Mouse (Mus musculus) hematopoietic stem cell, adult 5-6 weeks (primary cell): ENCODE data around the gene Gm42791. TPM values are rescaled to one million over a fixed set of nuclear protein-coding genes. Genes with fewer than 3 reads are reported as not detected.

Experiments
- ATAC-seq, 2 experiments: fragments of 125-278 bp in 1 of 2; replicated peaks in 1 of 2; 2 replicates each; pipeline ENCODE4 v1.8.0; 2016 to 2017; ENCODE audit warnings: inconsistent platforms in 2 of 2, mild to moderate bottlenecking in 2 of 2, moderate number of reproducible peaks in 2 of 2, low read depth in 1 of 2, moderate TSS enrichment in 1 of 2; ENCODE audit not compliant: low FRiP score in 2 of 2, poor library complexity in 2 of 2, severe bottlenecking in 2 of 2, insufficient read depth in 1 of 2, low TSS enrichment in 1 of 2
- total RNA-seq: library from RNA; stranded (forward); fragments of 172-1452, 232-1000 nt; gene quantifications from 2 replicates; pipeline ENCODE4 v1.2.3, GENCODE M21; 2017

Gene Gm42791
- total RNA-seq, 1 experiment from 2014 or later = 0.30 TPM

GRCm38 (mm10) chr5:148888032-148888431 lies 106.9 kb downstream of the Gm42791 start:
- no peak for ATAC-seq

- ATAC-seq = no peak; a peak in 1 of 4 replicates
Measured at GRCm38 (mm10) chr5:148885821-148886609, 108.9 kb downstream of the Gm42791 start.

- no peak for ATAC-seq
Measured at GRCm38 (mm10) chr5:148883671-148884070, 111.3 kb downstream of the Gm42791 start.

DNA sequence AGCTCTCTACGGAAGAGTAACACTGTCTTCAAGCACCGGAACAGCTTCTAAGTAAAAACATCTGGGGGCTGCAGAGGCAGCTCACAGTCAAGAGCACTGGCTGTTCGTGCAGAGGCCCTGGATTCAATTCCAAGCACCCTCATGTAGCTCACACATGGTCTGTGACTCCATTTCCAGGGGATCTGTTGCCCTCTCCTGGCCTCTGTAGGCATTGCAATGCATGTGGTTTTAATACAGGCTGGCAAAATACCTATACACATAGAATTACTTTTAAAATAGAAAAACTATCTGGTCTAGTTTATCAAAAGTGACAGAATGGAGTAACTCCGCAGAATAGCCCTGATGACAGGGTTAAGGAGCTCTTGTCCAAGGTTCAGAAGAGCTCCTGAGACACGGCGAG lies 115.7 kb downstream of the Gm42791 start:
- no peak; a peak in 1 of 4 replicates for ATAC-seq

DNA sequence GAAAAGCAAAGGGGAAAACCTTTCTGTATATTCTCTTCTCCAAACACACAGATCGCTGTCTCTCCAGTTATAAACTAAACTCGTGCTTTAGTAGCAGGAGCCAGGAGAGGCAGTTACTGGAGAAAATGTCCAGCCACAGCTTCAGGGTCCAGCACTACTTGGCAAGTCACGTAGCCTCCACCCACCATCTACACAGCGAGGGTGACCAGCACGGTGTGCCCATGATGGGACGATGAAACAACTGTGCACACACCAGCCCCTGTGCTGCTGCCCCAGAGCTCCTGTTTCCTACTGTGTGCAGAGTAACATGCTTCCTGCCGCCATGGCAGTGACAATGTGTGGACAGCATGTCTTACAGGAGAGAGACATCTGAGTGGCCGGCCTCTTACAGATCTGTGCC lies 121.8 kb downstream of the Gm42791 start:
- ATAC-seq = no peak

- no peak for ATAC-seq
Measured at GRCm38 (mm10) chr5:148869583-148869982, 125.4 kb downstream of the Gm42791 start.

GRCm38 (mm10) chr5:148867766-148868165 lies 127.2 kb downstream of the Gm42791 start:
- 0 out of 4 replicates have a peak, but pooled peaks of 1 of the 2 experiments have one; percentile 26 for ATAC-seq

GRCm38 (mm10) chr5:148867171-148867570 lies 127.8 kb downstream of the Gm42791 start:
- ATAC-seq = no peak

DNA sequence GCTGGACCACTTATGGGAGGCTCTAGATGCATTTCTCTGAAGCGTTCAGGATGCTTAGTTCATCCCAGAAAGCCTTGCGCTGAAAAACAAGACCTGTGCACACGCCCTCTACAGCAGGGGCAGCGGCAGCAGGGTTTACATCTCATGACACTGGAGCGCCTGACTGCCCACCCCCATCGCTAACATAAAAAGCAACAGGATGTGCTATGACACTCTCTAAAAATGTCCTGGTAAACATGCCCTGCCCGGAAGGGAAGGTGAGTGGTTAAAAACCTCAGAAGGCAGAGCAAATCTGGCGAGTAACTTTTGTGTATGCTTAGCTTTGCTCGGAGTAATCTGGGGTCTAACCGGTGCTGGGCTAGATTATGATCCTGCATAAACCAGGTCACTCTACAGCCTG lies 128.4 kb downstream of the Gm42791 start:
- ATAC-seq = peak in 1 of 2 experiments; percentile 30; a peak in 1 of 4 replicates

DNA sequence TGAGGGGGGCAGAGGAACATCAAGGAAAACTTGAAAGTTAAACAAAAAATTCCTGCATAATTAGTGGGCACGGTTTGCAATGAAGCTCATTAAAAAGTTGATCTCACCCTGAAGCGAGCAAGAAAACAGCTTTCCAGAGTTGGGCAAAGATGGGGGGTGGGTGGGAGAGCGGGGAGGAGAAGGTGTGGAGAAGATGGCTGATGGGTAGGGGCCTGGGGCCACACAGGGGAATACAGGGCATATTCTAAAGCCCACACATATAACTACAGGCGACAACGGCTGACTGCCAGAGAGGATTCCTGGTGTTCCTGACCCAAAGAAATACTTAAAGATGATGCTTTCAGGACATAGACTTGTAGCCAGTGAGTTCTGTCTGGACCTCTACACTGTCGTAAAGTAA lies 131.5 kb downstream of the Gm42791 start:
- ATAC-seq = no peak

DNA sequence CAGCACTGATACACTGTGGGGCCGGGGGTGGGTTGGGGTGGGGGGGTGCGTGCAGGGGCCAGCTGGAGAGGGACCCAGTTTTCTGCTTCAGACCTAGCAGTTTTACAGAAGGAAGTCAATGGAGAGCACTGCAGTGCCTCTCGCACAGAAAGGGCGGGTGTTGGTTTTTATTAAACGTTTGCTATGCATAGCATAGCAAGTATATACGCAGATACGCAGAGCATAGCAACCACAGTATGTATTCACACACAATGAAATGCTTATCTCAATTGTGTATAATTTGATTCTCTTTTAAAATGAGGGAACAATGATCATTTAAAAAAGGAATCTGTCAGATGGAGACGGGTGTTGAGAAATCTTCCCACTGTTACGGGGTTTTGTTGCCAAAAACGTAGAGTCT lies 132.1 kb downstream of the Gm42791 start:
- no peak for ATAC-seq

DNA sequence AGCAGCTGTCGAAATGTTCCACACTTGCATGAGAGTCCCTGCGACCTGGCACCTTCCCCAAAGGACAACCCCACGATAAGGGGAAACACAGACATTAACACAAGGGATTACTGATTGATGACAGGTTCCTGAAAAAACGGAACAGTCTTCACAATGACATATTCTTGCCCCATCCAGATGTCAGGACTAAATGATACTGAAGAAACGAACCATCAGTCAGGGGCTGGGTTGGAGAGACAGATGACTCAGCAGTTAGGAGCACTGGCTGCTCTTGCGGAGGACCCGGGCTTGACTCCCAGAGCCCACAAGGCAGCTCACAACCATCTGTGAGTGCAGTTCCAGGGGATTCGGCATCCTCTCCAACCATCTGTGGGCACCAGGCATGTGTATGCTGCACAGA lies 132.8 kb downstream of the Gm42791 start:
- no peak for ATAC-seq

DNA sequence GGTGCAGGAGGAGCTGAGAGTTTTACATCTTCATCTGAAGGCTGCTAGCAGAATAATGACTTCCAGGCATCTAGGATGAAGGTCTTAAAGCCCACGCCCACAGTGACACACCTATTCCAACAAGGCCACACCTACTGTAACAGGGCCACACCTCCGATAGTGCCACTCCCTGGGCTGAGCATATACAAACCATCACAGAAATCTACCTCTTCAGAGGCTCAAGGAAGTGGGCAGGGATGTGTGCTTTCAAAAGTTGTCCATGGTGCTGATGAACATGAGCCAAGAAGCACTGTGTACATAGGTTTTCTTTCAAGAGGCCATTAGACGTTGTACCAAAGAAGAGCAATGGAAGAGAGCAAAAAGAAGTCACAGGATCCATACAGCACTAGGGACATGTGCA lies 137.4 kb downstream of the Gm42791 start:
- ATAC-seq = no peak

DNA sequence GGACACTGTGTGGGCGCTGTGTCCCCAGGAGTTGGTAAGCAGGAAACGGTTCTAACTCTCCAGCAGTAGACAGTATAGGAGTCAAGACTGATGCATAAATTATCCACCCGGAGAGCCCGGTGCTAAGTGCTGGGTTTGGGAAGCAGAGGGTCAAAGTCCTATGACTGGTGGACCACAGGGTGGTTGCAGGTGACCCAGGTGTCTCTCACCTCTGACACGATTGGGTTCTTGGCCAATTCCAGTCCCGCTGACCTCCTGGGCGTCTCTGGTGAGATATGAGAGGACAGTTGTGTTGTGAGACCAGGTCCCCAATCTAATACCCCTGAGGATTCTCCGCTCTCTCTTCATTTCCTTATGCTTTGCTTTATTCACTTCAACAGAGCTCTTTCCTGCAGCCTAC lies 139.9 kb downstream of the Gm42791 start:
- ATAC-seq = no peak

DNA sequence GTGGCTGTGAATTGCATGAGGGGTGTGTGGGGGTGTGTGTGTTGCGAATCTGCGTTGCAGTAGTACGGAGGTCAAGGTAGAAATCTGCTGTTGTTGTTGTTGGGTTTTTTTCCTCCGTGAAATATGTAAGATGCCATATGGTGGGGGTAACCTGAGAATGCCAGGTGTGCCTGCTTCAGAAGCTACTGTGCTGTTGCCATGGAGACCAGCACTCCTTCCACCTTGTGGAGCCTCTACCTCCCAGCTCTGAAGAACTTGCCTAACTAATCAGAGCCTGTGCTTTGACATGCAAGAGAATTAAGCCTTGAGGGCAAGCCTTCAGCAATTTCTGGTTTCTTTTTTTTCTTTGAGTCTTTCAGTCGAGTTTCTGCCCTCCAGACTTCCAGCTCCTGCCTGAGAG lies 140.8 kb downstream of the Gm42791 start:
- ATAC-seq = no peak

DNA sequence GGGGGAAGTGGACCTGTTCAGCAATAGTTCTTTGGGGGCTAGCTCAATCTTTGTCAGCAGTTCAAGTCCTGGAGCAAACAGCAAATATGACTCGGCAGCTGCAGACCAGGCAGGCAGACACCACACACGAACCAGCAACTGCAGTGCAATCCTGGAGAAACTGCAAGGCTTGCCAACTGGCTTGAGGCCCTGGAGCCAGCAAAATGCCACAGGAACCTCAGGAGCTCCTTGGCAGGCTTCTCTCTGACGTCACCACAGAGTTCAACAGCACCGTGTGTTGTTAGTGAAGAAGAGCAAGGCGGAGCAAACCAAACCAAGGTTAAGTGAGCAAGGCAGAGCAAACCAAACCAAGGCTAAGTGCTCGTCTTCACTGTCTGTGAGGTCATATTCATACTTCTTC lies 145.4 kb downstream of the Gm42791 start:
- ATAC-seq = no peak

DNA sequence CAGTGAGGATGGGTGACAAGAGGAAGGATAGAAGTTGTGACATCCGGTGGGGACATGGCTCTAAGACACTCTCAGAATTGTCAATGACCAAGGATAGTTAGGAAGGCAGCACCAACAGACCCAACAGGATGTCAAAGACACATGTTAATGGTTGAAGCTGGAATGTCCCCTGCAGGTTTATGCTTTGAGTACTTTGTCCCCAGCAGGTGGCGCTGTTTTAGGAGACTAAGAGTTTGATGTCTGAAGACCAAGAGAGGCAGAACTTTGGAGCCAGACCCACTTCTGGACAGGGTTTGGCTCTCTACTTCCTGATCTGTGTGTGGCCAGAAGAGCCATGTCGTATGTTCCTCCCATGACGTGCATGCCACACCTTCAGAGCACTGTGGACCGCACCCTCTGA lies 147.9 kb downstream of the Gm42791 start:
- no peak for ATAC-seq
